Mouse (Mus musculus): Measurements from ENCODE around the gene Olfr963. TPM values are rescaled to one million over a fixed set of nuclear protein-coding genes. Genes with fewer than 3 reads are reported as not detected.
"Not testable (repeated sequence)": the region's sequence is repeated elsewhere in the genome, so short reads cannot be mapped to it uniquely, and the experiment has no call there.

Gene Olfr963
- polyA plus RNA-seq (2012; rRNA removed), result not detected in 2 replicates

DNA sequence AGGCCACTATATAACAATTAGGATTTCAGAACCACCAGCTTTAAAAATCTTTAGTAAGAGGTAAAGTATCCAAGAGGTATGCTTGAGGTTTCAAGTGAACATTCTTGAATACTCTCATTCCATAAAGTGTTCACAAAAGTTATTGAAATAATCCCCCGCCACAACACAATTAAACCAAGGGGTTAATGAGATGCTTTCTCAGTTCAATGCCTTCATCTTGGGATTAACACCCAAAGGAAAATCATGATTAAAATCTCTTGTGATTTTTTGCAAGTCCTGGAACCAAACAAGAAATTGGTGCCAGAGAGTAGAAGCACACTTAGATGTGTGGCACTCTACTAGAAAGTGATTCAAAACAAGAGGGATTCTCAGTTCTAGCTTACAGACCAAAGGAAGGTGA, at the start of gene Olfr963:
Gene Olfr963, plus strand, starts transcription at position 301 of the 400 bp plus-strand sequence.
- no peak for DNase-seq (ENCODE audit: low read depth)

DNA sequence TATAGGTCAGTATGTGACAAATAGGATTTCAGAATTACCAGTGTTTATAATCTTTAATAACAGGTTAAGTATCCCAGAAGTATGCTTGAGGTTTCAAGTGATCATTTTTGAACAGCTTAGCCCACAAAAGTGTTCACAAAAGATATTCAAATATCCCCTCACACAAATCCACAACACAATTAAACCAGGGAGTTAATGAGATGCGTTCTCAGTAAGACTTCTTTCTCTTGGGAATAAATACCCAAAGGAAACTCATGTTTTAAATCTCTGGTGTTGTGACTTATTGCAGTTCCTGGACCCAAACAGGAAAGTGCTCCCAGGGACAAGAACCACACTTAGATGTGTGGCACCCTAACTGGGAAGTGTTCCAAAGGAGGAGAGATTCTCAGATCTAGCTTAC, 45.9 kb upstream of the Olfr963 start, which contains the start of gene Olfr960:
Gene Olfr960, plus strand, starts transcription at position 301 of the 400 bp plus-strand sequence.
- DNase-seq (ENCODE audit: low read depth), result no peak

DNA sequence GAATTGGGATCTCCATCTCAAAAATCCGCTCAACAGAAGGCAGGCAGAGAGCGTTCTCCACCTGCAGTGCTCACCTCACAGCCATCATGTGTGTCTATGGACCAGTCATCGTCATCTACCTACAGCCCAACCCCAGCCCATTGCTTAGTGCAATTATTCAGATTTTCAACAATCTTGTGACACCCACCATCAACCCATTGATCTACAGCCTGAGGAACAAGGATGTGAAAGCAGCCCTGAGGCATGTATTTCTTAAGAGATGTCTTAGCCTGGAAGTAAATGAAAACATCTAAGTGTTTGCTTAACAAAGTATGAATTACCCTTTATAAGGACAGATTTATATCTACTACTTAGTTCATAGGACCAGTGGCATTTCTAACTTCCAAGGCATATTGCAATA, 43.2 kb upstream of the Olfr963 start:
- peak; percentile 34 for DNase-seq (ENCODE audit: low read depth)

DNA sequence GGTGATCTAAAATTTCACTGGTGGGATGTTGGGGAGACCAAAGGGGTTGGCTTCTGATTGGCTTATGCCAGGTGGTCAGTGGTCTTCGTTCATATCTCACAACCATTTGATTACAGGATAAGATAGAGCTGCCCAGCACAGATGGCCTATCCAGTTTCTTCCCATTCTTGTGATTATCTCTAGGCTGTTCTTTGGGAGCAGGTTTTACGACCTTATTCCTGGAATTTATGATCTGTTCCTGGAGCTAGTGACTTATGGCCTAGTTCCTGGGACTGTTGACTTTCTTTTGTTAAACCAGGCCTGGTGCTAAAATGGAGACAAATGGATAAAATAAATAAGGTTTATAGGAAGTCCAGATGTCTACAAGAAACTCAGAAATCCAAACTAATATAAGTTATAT, 42.3 kb upstream of the Olfr963 start:
- no peak for DNase-seq (ENCODE audit: low read depth)

DNA sequence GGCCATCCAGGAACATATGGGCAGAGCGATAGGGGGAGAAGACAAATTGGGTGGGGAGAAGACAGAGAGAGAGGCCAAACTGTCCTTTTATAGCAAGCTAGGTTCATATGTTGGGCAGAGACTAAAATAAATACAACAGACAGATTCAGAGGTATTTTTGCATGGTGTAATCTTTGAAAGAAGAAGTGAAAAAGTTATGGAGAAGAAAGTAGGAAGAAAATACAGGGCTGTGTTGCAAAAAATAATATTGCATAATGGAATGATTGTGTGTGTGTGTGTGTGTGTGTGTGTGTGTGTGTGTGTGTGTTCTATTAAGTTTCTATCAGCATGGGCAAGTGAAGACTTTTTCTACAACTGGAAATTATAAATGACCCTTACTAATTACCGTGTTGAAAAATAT, 37.9 kb upstream of the Olfr963 start:
- DNase-seq (ENCODE audit: low read depth), result no peak

DNA sequence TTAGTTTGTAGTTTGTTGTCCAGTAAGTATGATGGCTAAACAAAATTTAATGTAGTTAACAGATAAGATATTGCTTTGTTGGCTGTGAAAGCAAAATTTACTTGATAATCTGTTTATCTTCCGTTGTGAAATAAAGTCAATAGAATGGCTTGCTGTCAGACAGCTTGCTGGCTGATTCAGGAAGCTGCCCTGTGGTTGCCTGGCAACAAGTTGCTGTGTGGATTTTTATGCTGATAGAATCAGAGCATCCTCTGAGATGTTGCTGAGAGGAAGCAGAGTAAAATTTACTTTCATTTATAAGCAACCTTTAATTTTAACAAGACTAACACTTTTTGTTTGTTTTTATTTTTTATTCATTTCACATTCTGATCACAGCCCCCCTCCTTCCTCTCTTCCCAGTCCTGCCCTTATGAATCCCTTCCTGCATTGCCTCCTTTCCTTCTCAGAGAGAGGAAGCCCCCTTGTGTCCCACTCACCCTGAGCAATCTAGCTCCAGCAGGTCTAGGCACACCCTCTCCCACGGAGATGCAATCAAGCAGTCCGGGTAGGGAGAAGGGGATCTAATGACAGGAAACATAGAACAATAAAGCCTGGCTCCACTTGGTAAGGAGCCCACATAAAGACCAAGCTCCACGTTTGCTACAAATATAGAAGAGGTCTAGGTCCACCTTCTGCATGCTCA, 33.0 kb upstream of the Olfr963 start:
- no peak for DNase-seq (ENCODE audit: low read depth)

DNA sequence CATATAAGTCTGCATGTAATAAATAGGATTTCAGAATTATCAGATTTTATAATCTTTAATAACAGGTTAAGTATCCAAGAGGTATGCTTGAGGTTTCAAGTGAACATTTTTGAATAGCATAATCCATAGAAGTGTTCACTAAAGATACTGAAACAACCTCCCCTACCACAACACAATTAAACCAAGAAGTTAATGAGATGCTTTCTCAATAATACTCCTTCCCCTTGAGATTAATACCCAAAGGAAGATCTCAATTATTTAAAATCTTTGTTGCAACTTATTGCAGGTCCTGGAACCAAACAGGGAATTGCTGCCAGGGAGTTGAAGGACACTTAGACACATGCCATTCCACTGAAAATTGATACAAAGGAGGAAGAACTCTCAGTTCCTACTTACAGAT, 22.2 kb upstream of the Olfr963 start, which contains the start of gene Olfr961:
Gene Olfr961, plus strand, starts transcription at position 301 of the 400 bp plus-strand sequence.
- no peak for DNase-seq (ENCODE audit: low read depth)

DNA sequence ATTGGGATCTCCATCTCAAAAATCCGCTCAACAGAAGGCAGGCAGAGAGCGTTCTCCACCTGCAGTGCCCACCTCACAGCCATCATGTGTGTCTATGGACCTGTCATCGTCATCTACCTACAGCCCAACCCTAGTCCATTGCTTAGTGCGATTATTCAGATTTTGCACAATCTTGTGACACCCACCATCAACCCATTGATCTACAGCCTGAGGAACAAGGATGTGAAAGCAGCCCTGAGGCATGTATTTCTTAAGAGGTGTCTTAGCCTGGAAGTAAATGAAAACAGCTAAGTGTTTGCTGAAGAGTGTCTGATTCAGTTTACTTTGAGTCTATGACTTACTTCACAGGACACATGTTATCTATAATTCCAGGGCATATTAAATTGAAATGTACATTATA, 19.6 kb upstream of the Olfr963 start:
- DNase-seq (ENCODE audit: low read depth), result no peak

DNA sequence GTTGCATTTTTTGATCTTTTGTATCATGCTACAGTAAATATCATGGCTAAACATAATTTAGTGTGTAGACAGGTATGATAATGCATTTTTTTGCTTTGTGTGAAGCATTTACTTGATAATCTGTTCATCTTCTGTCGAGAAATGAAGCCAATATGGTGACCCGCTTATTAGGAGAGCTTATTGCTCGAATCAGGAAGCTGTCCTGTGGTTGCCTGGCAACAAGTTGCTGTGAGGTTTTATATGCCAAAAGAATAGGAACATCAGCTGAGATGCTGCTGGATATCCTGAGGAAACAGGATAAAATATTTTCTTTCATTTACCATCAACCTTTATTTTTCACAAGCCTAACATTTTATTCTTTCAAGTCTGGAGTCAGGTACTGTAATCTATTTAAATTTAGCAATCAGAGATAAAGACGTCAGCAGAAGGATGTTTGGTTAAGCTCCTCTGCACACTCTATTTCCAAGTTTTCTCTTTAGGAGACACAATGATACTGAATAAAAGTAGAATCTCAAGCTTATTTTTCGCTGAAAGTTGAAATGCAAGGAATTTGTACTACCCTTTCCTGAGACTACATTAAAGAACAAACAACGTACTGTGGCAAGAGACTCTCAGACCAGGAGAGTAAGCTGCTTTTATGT, 12.1 kb upstream of the Olfr963 start:
- no peak for DNase-seq (ENCODE audit: low read depth)

DNA sequence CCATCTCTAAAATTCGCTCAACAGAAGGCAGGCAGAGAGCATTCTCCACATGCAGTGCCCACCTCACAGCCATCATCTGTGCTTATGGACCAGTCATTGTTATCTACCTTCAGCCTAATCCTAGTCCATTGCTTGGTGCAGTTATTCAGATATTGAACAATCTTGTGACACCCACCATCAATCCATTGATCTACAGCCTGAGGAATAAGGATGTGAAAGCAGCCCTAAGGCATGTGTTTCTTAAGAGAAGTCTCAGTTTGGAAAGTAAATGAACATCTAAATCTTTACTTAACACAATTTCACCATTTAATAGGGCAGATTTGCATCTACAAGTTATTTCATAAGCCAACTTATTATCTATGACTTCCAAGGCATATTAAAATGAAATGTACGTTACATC, 2.7 kb downstream of the Olfr963 start:
- DNase-seq (ENCODE audit: low read depth), result no peak

DNA sequence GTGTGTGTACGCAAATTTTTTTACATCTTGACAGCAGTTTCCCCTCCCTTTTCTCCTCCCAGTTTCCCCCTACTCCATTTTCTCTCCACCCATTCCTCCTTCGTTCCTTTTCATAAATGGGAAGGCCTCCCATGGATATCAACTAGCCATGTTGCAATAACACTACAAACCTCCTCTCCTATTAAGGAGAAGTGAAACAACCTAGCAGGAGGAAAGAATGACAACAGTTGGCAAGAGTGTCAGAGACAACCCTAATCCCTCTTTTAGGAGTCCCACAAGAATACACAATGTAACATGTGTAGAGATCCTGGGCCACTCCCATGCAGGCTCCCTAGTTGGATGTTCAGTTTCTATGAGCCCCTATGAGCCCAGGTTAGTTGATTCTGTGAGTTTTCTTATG, 7.8 kb downstream of the Olfr963 start:
- no peak for DNase-seq (ENCODE audit: low read depth)

DNA sequence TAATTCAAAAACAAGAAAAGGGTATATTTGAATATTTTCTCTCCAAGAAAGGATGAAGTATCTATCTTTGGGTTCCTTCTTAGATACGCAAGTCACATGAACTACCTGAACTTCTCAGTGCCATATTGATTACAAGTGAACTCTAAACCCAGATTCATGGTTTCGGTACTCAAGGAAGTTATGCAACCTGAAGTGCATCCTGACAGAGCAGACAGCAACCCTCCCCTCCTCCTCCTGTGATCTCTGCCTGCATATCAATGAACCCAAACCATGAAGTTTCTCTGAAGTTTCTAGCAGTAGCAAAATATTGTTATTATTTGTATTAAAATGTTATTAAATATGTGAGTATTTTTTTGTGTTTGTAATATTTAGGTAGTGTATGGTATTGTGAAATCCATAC, 11.6 kb downstream of the Olfr963 start:
- no peak for DNase-seq (ENCODE audit: low read depth)

DNA sequence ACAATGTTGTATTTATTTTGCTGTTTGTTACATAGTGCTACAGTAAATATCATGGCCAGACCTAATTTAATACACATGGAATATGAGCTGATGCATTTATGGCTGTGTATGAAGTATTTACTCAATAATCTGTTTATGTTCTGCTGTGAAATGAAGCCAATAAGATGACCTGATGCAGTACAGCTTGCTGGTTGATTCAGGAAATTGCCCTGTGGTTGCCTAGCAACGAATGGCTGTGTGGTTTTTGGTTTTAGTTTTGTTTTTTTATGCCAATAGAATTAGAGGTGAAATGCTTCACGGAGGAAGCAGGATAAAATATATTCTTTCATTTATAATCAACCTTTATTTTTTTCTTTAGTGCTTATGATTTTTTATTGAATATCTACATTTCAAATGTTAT, 12.3 kb downstream of the Olfr963 start:
- no peak for DNase-seq (ENCODE audit: low read depth)

DNA sequence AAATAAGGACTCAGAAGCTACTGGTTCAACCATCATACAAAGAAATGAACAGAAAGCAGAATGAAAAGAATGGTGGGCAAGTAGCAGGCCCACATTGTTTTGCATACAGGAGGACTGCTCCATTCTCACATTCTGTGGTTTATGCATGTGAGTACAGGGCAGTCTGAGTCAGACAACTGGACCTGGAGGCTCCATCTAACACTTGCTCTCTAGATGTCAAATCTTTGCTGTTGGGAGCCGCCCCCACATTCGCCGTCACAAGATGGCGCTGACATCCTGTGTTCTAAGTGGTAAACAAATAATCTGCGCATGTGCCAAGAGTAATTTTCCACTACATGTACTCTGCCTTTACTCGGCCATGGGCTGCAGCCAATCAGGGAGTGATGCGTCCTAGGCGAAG, 34.1 kb downstream of the Olfr963 start:
- DNase-seq (ENCODE audit: low read depth), result not testable (repeated sequence)

DNA sequence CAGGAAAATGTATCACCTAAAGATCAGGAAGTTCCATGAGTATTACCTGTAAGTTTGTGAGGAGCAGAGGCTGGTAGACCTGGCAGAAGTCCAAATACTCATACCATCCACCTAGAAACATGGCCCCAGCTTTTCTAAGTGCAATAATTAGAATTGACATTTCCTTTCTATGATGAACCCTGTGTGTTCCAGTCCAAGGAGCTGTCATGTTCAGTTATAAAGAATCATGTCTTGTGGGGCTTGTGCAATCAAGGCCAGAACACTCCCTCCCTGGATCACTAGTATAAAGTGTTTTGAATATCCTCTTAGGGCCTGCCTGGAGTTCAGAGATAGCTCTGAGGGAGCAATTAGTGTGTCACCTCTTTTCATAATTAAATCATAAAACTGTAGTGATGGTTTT, 40.0 kb downstream of the Olfr963 start, which contains the start of gene Olfr149:
Gene Olfr149, minus strand, starts transcription at position 101 of the 400 bp plus-strand sequence.
- no peak for DNase-seq (ENCODE audit: low read depth)

DNA sequence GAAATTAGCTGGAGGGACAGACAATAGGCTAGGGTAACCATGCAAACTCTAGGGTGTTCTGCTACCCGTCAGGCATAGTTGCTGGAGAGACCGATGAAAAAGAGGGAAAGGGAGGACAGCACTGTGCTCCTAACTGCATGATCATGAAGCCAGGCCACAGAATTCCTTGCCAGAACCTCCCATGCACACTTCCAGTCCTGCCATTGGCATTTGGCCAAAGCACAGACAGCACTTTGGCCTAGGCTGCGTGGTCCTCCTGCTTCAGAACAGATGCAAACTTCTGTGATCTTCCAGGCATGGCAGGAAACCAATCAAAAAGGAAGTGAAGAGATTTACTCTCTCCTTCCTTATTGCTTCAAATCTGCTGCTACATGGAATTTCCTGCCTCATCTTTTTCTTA, 42.0 kb downstream of the Olfr963 start:
- no peak for DNase-seq (ENCODE audit: low read depth)

DNA sequence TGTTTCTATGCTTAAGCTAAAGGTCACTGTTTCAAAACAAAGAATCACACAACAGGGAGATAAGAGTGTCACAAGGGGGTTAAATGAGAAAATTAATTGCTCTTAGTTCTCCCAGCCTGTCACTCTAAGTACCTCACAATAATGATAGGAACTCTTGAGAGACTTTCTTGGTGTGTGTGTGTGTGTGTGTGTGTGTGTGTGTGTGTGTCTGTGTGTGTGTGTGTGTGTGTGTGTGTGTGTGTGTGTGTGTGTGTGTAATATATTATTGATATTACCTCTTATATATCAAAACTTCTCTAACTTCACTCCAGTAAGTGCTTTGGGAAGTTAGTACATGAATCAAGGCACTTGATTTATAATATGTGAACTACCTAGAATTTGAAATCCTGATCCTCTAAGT, 44.0 kb downstream of the Olfr963 start, which contains the start of gene Olfr965:
Gene Olfr965, plus strand, starts transcription at position 301 of the 400 bp plus-strand sequence.
- no peak for DNase-seq (ENCODE audit: low read depth)

Other genes with a start within 250 kb of the Olfr963 start
- gene Olfr952, start 240.1 kb upstream of the Olfr963 start, polyA plus RNA-seq (2012; rRNA removed), result not detected in 2 replicates
- gene Olfr954, start 210.5 kb upstream of the Olfr963 start, polyA plus RNA-seq (2012; rRNA removed), result not detected in 2 replicates
- not detected in 2 replicates for gene Olfr955, start 195.3 kb upstream of the Olfr963 start, polyA plus RNA-seq (2012; rRNA removed)
- gene Olfr44, start 173.2 kb upstream of the Olfr963 start, polyA plus RNA-seq (2012; rRNA removed), result not detected in 2 replicates
- not detected in 2 replicates for gene Olfr957, start 151.4 kb upstream of the Olfr963 start, polyA plus RNA-seq (2012; rRNA removed)
- gene Olfr958, start 113.2 kb upstream of the Olfr963 start, polyA plus RNA-seq (2012; rRNA removed), result not detected in 2 replicates
- gene Olfr959, start 91.6 kb upstream of the Olfr963 start, polyA plus RNA-seq (2012; rRNA removed), result not detected in 2 replicates
- gene AW551984, start 62.8 kb upstream of the Olfr963 start, polyA plus RNA-seq (2012; rRNA removed), result 0.32 and 0.46 TPM in 2 replicates
- not detected in 2 replicates for gene Olfr148, start 56.5 kb upstream of the Olfr963 start, polyA plus RNA-seq (2012; rRNA removed)
- not detected in 2 replicates for gene Olfr960, start 45.8 kb upstream of the Olfr963 start, polyA plus RNA-seq (2012; rRNA removed)
- not detected in 2 replicates for gene Olfr961, start 22.1 kb upstream of the Olfr963 start, polyA plus RNA-seq (2012; rRNA removed)
- not detected in 2 replicates for gene Olfr149, start 39.9 kb downstream of the Olfr963 start, polyA plus RNA-seq (2012; rRNA removed)
- gene Olfr965, start 44.1 kb downstream of the Olfr963 start, polyA plus RNA-seq (2012; rRNA removed), result not detected in 2 replicates
- gene Olfr150, start 63.8 kb downstream of the Olfr963 start, polyA plus RNA-seq (2012; rRNA removed), result not detected in 2 replicates
- gene Olfr967, start 79.0 kb downstream of the Olfr963 start, polyA plus RNA-seq (2012; rRNA removed), result not detected in 2 replicates
- not detected in 2 replicates for gene Olfr968, start 116.0 kb downstream of the Olfr963 start, polyA plus RNA-seq (2012; rRNA removed)
- gene Olfr969, start 123.7 kb downstream of the Olfr963 start, polyA plus RNA-seq (2012; rRNA removed), result not detected in 2 replicates
- not detected in 2 replicates for gene Olfr970, start 141.7 kb downstream of the Olfr963 start, polyA plus RNA-seq (2012; rRNA removed)
- gene Olfr971, start 169.7 kb downstream of the Olfr963 start, polyA plus RNA-seq (2012; rRNA removed), result not detected in 2 replicates
- not detected in 2 replicates for gene Olfr972, start 199.2 kb downstream of the Olfr963 start, polyA plus RNA-seq (2012; rRNA removed)
- not detected in 2 replicates for gene Olfr229, start 240.1 kb downstream of the Olfr963 start, polyA plus RNA-seq (2012; rRNA removed)